Mouse (Mus musculus): ENCODE results near the gene Mars.

GRCm38 (mm10) chr10:127350594-127351284, 39.2 kb upstream of the Mars start:
- TF ChIP-seq POLR2A (IDR thresholded peaks at IDR 0.05; ENCODE audit: control insufficient read depth, extremely low read depth, insufficient read depth, low read length, poor library complexity) (no peak), CTCF (IDR thresholded peaks at IDR 0.05; ENCODE audit: borderline replicate concordance, control insufficient read depth, extremely low read depth, insufficient read depth, low read length, poor library complexity) (peak; percentile 90)

Measured in thymus, adult 2 months (tissue).